Mouse (Mus musculus) olfactory bulb, adult 2 months (tissue): Measurements from ENCODE around the gene Gm4922.

Experiments
- CTCF ChIP-seq: fragments of 200-500 bp; IDR thresholded peaks from 2 replicates; pipeline ENCODE4 v1.5.1; 2012; ENCODE audit warnings: low read depth, mild to moderate bottlenecking, low read length, moderate library complexity; ENCODE audit not compliant: insufficient read depth
- POLR2A ChIP-seq: fragments of 200-500 bp; IDR thresholded peaks from 2 replicates; pipeline ENCODE4 v1.6.1; 2012; ENCODE audit warnings: mild to moderate bottlenecking, low read depth, low read length, moderate library complexity; ENCODE audit not compliant: insufficient read depth

GRCm38 (mm10) chr10:18750057-18750456 is 36.5 kb downstream of the Gm4922 start:
- TF ChIP-seq CTCF (no peak), POLR2A (no peak)
